Mouse (Mus musculus) layer of hippocampus, adult 2 months (tissue): ENCODE measurements around the gene Cd79a. TPM values are rescaled to one million over a fixed set of nuclear protein-coding genes. Genes with fewer than 3 reads are reported as not detected.

ENCODE experiments used
- DNase-seq, 2 experiments: peaks; one replicate each; pipeline ENCODE4 v3.0.0; 2022; ENCODE audit warnings: low spot score in 2 of 2
- H3K27ac ChIP-seq: fragments of 200-600 bp; 2 replicates; pipeline ENCODE4 v1.8.1; 2022
- H3K4me3 ChIP-seq: fragments of 200-600 bp; 2 replicates; pipeline ENCODE4 v1.8.1; 2022; ENCODE audit warnings: mild to moderate bottlenecking
- CTCF ChIP-seq: fragments of 200-600 bp; conservative IDR thresholded peaks from 2 replicates; pipeline ENCODE4 v1.8.1; 2022; ENCODE audit warnings: antibody characterized with exemption, mild to moderate bottlenecking, moderate library complexity
- total RNA-seq, 2 experiments: library from RNA; stranded (reverse); gene quantifications; 2 replicates each; pipeline ENCODE4 v1.2.3; 2021

The Cd79a gene
- total RNA-seq, 2 experiments from 2014 or later = not detected

- DNase-seq = no peak
- no peak for TF ChIP-seq CTCF
- H3K27ac ChIP-seq = no peak within 1 kb of the TSS
- H3K4me3 ChIP-seq = no peak within 1 kb of the TSS
These were observed 27.5 kb upstream of the Cd79a start, which contains the start of the genes Lypd4 and Dmrtc2 for GRCm38 (mm10) chr7:24869532-24870165. TSS of gene Lypd4 (minus strand) at chr7:24869941. TSS of gene Dmrtc2 (plus strand) at chr7:24870057.

GRCm38 (mm10) chr7:24877588-24877987 is 19.6 kb upstream of the Cd79a start:
- TF ChIP-seq CTCF = no peak
- no peak overlapping the region for H3K27ac ChIP-seq
- no peak for DNase-seq
- no peak overlapping the region for H3K4me3 ChIP-seq

DNA sequence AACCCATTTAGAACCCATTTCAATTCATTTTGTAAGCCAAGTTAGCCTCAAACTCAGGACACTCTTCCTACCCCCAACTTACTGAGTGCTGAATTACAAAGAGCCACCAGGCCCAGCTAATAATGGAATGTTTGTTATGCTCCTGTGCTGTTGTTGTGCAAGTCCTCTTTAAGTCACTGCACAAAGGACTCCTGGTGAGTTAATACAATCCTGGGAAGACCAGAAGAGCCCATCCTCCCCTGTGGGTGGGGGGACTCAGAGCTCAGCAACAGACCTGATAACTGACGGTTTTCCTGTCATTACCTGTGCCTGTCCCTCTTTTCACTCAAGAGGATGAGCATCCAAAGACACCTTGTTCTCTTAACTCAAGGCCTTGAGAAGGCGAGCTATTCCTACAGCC is 17.6 kb upstream of the Cd79a start:
- Histone ChIP-seq H3K4me3 (no peak overlapping the region), H3K27ac (no peak overlapping the region)
- no peak for TF ChIP-seq CTCF
- no peak for DNase-seq

GRCm38 (mm10) chr7:24882416-24883199 is 14.6 kb upstream of the Cd79a start:
- H3K4me3 ChIP-seq = no peak overlapping the region
- no peak for TF ChIP-seq CTCF
- no peak overlapping the region for H3K27ac ChIP-seq
- DNase-seq = no peak

DNA sequence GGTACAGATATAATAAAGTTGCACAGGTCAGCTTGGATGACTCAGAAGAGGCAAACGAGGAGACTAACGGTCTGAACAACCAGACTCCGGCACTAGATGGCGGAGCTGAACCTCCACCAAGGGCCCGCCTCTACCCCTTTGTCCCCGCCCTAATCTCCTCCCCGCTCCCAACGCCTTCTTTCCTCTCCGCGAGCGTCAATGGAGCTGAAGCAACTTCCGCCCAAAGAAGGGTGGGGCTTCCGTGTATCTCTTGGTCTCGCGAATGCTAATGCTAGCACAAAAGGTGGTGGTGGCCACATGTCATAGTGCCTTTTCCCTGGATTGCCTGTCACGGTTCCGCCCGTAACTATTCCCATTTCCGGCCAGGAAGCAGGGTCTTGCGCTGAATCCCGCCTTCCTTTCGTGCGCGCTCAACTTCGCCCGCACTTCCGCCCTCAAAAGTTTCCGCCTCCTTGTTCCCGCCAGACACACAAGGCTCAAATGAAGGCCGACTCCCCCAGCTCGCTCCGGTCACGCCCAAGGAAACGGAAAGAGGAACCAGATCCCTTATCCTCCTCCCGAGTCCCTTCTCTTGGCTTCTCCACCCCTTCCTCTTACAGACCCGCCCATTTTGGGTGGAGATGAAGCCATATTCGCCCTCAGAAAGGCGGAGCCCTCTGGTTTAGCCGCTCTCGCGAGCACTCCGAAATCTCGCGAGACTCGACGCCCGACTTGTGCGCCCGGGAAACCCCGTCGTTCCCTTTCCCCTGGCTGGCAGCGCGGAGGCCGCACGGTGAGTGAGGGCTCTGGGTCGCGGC is 13.1 kb upstream of the Cd79a start, which contains the start of gene Rps19:
Rps19 (plus strand) TSS at position 476 of the 797 bp plus-strand sequence.
- TF ChIP-seq CTCF = peak; percentile 81
- DNase-seq = peak; percentile 98 to 99
- peak within 1 kb of the TSS; percentile 97 for H3K4me3 ChIP-seq

GRCm38 (mm10) chr7:24884693-24885291 is 12.4 kb upstream of the Cd79a start:
- TF ChIP-seq CTCF = no peak
- no peak for DNase-seq
- H3K4me3 ChIP-seq = peak overlapping the region; percentile 97

More for the DNA sequence above, 13.1 kb upstream of the Cd79a start, which contains the start of gene Rps19:
- H3K27ac ChIP-seq = peak within 1 kb of the TSS; percentile 97

GRCm38 (mm10) chr7:24885468-24886307 is 11.5 kb upstream of the Cd79a start:
- no peak for TF ChIP-seq CTCF
- no peak for DNase-seq
- H3K27ac ChIP-seq = peak overlapping the region; percentile 97; the same call in 1 of the 2 replicates
- peak overlapping the region; percentile 97 for H3K4me3 ChIP-seq

More at GRCm38 (mm10) chr7:24884693-24885291, 12.4 kb upstream of the Cd79a start:
- H3K27ac ChIP-seq = peak overlapping the region; percentile 97

GRCm38 (mm10) chr7:24886308-24886633 is 10.9 kb upstream of the Cd79a start:
- Histone ChIP-seq H3K27ac (peak overlapping the region; percentile 97; the same call in 1 of the 2 replicates), H3K4me3 (peak overlapping the region; percentile 97)
- no peak for TF ChIP-seq CTCF
- no peak for DNase-seq

DNA sequence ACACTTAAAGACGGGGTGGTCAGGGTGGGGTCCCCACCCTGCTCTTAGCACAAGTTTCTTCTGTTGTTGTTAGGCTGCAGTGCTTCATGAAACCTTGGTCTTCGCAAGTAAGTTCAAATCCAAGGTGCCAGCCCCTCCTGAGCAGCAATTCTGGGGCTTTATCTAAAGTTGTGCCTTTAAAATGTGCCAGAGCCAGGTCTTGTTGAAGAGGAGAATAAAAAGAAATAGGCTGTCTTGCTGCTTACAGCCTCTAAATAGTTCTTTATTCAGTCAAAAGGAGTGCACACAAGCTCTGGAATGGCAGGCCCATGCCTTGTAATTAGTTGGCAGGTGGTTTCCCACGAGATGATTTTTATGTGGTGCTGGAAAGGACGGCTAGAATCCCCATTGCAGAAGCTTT is 10.1 kb upstream of the Cd79a start:
- peak overlapping the region; percentile 32; the same call in 1 of the 2 replicates for H3K27ac ChIP-seq
- no peak overlapping the region for H3K4me3 ChIP-seq
- no peak for DNase-seq
- TF ChIP-seq CTCF = no peak

DNA sequence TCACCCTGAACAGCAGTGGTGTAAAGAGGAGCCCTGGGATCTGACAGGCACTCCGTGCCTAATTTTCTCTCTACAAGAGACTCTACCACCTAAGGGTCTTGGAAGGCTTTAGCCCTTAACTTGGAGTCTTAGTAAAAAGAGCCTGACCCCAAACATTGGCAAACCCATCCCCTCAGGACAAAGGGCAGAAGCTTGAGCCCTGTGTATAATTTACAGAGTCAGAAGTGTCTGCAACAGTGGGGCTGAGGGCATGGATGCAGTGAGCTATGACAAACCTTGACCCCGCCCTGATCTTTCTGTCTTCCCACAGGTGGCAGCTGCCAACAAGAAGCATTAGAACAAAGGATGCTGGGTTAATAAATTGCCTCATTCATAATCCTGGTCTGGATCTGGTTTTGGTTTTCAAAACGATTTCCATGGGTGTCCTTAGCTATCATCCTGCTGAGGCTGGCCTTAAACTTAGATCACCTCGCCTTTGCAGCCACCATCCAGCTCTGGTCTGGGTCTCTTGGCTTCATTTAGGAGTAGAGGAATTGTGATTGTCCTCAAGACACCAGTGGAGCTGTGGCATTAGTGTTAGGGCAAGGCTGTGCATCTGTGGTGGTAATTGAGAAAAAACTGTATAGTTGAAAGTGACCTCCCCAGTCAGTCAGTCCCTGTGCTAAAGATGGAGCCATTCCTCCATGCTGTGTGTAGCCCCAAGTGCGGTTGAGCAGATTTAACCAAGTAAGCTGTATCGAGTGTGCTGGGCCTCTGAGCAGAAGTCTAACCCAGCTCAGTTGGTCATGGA is 7.6 kb upstream of the Cd79a start:
- no peak for DNase-seq
- H3K27ac ChIP-seq = no peak overlapping the region
- no peak for TF ChIP-seq CTCF
- no peak overlapping the region for H3K4me3 ChIP-seq
